Mouse (Mus musculus) right cerebral cortex, postnatal 14 days (tissue): ENCODE results near the gene Phf24.
"Not testable (repeated sequence)": the region's sequence is repeated elsewhere in the genome, so short reads cannot be mapped to it uniquely, and the experiment has no call there.

Source experiments
- DNase-seq: peaks from one replicate; pipeline ENCODE4 v3.0.0; 2022

Gene Phf24

GRCm38 (mm10) chr4:42951206-42952195 lies 35.0 kb downstream of the Phf24 start:
- peak; percentile 14 for DNase-seq

- DNase-seq: peak; percentile 9
Measured at GRCm38 (mm10) chr4:42952563-42952962, 36.1 kb downstream of the Phf24 start.

- DNase-seq: no peak
Measured at GRCm38 (mm10) chr4:42953435-42954094, 37.1 kb downstream of the Phf24 start.

GRCm38 (mm10) chr4:42954297-42954696 lies 37.8 kb downstream of the Phf24 start:
- DNase-seq: peak; percentile 84

DNA sequence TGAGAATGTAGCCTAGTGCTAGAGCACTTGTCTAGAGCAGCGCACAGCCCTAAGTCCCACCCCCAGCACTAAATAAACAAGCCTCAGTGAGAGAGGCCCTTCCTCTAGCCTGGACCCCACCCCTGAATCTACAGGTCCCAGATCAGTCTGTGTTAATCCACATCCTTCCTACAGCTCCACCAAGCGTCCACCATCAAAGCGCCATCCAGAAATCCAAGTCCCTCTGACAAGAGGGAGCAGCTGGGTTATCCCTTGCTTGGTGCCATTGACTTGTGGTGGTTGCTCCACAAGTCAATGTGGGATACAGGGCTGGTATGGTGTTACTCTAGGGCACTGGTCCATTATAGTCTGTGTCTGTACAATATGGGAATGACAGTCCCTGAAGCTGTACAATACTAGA lies 38.7 kb downstream of the Phf24 start:
- no peak for DNase-seq

GRCm38 (mm10) chr4:42956581-42956980 lies 40.1 kb downstream of the Phf24 start:
- DNase-seq: no peak

- DNase-seq: no peak
Measured at GRCm38 (mm10) chr4:42957306-42957705, 40.8 kb downstream of the Phf24 start.

GRCm38 (mm10) chr4:42957979-42958378 lies 41.5 kb downstream of the Phf24 start:
- no peak for DNase-seq

DNA sequence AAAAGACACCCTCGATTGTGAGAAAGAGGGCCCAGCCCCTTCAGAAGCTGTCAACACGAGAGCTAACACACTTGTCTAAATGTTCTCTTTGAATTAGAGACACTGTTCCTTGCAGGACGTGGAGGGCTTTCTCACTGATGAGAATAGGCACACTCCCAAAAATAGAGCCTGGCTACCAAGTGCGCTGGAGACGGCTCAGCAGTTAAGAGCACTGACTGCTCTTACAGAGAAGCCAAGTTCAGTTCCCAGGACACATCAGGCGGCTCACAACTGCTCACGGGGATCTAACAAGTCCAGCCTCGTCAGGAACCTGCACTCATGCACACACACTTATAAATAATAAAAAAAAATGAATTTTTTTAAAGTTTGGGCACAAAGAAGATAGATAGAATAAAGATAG lies 42.5 kb downstream of the Phf24 start:
- DNase-seq: no peak

- no peak for DNase-seq
Measured at GRCm38 (mm10) chr4:42959382-42959781, 42.9 kb downstream of the Phf24 start.

- DNase-seq: peak; percentile 54
Measured at GRCm38 (mm10) chr4:42961592-42961991, 45.1 kb downstream of the Phf24 start.

GRCm38 (mm10) chr4:42963480-42963879 lies 47.0 kb downstream of the Phf24 start:
- no peak for DNase-seq

DNA sequence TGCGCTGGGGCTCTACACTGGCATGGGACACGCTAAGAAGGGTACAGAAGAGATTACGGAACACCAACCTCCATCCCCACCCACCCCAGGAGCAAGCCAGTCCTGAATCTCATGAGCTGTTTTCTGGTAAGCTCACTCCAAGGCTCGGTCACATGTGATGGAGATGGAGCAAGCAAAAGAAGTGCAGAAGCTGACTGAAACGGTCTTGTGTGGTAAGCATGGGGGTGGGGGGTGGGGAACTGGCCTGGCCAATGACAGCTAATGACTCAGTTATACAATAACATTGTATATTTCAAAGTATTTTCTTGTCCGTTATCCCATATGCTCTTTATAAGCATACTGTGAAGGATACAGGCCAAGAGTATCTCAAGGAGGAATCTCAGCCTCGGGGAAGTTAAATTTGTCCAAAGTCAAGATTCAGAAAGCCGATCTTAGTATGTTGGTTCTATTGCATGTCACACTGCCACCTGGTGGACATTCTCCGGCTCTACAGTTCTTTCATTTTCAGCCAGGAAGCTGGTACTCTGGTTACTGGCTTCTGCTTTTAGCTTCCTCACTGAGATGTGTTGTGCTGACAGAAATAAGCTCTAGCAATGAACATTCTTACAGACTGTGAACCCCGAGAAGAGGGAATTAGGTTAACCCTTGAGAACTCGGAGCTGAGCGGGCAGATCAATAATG lies 48.7 kb downstream of the Phf24 start:
- no peak for DNase-seq

DNA sequence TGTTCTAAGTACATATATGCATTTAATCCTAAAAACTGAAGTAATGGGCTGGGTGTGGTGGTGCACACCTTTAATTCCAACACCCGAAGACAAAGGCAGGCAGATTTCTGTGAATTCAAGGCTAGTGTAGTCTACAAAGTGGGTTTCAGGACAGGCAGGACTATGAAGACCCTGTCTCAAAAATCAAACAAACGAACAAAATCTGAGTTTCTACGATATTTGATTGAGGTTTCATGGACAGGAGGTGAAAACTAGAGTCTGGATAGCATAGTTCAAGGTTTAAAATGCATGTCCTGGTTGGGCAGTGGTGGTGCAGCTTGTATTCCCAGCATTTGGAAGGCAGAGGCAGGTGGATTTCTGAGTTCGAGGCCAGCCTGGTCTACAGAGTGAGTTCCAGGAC lies 52.8 kb downstream of the Phf24 start, which contains the start of gene 1700022I11Rik:
Gene 1700022I11Rik (plus strand): TSS at position 301 of the 400 bp plus-strand sequence.
- DNase-seq: no peak

DNA sequence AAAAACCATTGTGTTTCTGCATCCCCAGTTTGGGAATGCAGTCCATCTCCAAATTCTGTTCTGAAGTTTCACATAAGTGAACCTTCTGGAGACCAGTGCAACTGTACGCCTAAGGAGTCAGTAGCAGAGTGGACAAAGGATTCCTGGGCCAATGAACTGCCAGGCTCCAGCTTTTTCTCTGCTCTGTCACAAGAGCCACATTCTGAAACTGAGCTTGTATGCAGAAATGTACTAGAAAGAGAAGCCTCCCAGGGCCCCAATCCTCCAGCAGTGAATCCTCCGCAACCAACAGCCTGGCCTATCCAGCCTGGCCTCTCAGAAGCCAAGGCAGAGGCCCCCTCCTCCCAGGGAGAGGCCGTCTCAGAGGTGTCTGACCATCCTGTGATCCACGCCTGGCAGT lies 56.5 kb downstream of the Phf24 start:
- no peak for DNase-seq

- DNase-seq: no peak
Measured at GRCm38 (mm10) chr4:42973868-42974267, 57.4 kb downstream of the Phf24 start.

- no peak for DNase-seq
Measured at GRCm38 (mm10) chr4:42978062-42978461, 61.6 kb downstream of the Phf24 start.

DNA sequence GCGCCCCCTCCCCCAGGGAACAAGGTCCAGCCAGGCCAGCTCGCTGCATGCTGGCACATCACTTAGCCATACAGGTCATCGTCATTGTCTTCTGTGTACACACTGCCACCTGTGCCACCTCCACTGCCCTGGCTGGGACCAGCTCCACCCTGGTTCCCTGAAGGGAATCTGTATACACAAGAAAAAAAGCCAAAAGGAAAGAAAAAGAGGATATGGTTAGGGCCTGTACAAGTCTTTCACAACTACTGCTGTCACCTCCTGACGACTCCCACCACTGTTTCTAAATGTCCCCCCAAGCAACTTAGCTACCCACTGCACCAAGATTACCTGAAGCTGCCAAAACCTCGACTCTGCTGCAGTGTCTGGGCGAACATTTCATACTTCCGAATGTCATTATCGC lies 64.0 kb downstream of the Phf24 start:
- not testable (repeated sequence) for DNase-seq

DNA sequence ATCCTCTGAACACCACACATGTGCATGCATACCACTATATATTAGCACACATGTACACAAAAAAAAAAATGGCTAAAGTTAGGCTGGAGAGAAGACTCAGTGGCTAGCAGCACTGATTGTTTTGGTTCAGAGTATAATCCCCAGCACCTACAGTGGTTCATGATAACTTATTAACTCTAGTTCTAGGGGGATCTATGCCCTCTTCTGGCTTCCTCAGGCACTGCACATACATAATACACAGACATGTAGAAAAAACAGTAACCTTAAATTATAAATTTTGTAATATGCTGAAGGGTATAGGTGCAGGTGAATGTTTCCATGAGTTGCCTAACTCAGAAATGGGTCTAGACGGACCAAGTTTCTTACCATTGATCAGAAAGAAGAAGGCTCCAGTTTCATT lies 71.8 kb downstream of the Phf24 start:
- no peak for DNase-seq
